Mouse (Mus musculus) MEL-GATA-1-ER (cell line): ENCODE measurements around the gene Zmynd15.
"Not testable (repeated sequence)": the region's sequence is repeated elsewhere in the genome, so short reads cannot be mapped to it uniquely, and the experiment has no call there.

ENCODE experiments used
- DNase-seq: peaks from one replicate; pipeline ENCODE4 v3.0.0-alpha.2; 2012; ENCODE audit warnings: low read depth; ENCODE audit errors: extremely low read depth

The Zmynd15 gene

DNA sequence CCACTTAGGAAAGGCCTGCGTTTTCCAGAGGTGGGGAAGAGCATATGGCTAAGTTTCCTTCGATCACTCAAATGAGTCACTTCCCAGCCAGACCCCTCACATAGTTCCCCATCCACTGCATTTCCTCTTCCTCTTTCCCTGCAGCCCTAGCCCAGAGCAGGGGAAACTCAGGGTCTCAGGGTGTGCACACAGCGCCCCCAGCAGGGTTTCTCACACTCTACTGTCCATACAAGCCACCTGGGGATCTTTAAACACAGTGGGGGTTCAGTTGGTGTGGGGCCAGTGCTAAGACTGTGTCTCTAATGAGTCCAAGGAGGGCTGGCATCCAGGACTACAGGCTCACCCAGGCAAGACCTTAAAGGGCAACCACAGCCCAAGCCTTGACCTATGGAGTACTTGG is 12.5 kb upstream of the Zmynd15 start:
- no peak for DNase-seq

DNA sequence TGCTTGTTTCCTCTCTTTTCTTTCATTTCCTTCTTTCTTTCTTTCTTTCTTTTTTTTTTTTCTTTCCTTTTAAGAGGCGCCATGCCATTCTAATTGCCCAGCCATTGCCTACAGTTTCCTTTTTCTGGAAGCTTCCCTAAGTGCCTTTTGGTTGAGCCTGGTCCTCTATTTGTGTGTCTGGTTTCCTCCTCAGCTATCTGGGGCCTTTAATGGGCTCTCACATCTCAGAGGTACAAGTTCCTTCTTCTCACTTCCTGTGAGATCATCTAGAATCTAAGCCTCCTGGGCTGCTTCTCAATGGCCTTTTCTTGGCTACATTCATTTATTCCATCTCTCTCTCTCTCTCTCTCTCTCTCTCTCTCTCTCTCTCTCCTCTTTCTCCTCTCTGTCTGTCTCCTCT is 11.9 kb upstream of the Zmynd15 start:
- peak; percentile 68 for DNase-seq

DNA sequence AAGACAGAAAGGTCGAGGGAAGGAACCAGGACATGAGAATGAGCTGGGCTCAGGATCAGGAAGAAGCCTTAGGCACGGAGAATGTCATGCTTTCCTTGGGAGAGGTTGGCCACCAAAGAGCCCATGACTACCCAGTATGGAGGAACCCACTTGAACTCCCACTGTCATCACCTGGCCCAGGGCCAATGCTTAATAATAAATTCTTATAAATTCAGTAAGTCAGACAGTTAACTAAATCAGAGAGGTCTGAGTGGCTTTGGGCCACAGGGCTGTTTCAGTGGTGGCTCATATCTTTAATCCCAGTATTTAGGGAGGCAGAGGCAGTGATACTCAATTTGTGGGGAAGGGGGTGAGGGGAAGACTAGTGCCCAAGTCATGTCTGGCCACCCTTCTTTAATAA is 8.3 kb upstream of the Zmynd15 start:
- DNase-seq = no peak

DNA sequence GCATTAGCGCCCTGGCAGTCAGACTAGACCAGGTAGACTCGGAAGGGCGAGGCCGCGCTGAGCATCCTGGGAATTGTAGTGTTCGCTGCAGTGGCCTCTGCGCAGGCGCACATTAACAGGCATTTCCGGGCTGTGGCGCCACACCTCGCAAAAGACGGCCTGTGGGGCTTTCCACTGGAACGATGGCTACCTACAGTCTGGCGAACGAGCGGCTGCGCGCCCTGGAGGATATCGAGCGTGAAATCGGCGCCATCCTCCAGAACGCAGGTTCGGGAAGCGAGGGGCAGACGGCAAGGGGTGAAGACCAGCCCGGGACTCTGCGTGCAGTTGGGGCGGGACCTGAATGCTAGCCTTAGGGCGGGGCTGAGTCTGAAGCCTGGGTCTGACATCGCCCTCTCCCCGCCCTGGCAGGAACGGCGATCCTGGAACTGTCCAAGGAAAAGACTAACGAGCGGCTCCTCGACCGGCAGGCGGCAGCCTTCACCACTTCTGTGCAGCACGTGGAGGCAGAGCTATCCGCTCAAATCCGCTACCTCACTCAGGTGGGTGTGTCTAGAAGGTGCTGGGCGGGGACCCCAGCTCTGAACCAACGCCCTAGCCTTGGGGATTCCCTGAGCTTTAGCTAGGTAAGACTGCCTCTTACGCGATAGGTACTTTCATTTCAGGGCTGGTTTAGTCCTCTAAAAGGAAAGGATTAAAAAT is 7.3 kb upstream of the Zmynd15 start, which contains the start of gene Med11:
Gene Med11 (plus strand): TSS at position 123 of the 702 bp plus-strand sequence.
- DNase-seq = peak; percentile 94

DNA sequence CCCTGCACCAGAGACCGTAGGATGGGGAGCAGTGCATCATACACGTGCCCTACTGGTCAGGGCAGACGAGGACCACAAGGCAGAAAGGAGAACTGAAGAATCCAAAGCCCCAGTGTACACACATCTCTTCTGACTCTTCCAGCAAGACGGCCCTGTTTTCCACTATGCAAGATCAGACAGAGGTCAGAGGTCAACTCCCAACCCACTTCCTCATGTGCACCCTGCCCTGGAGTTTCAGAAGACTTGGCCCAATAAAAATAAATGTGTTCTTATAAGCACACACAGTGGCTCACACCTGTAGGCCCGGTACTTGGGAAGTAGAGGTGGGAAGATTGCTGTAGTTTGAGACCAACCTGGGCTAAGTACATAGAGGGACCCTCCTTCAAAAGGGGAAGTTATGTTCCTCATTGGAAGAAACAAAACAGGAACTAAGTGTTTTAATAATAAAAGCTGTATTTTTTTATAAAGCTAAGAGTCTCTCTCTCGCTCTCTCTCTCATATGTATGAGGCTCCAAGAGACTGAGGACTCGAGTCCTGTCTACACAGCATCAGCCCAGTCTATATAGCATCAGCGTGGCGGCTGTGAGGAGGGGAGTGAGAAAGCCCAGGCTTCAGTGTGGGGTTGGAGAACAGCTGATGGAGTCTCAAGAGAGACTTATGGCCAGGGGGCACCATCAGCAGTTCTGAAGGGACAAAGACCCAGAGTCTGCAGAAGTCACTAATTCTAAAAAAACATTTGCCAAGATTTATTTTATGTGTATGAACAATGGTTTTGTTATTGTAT is 5.8 kb upstream of the Zmynd15 start:
- DNase-seq = peak; percentile 83

DNA sequence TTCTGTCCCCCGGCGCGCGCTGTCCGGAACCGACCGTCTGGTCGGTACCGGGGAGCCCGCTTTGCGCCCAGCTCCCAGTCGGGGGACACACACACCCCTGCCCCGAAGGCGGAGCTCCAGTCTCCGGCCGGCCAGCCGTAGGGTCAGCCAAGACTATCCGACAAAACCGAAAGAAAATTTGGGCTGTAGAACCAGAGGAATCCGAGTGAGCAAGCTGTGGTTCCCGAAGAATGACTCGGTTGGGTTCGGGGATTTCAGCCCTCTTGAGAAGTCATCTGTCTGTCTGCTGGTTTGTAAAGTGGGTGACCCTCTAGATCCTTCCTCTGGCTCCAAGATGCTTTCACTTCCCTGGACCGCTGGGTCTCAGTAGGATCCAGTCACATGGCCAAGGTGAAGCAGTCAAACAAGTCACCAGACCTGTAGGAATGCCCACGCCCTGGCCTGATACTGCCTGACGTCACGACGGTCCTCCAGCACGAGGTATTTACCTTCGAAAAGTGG is 418 bp downstream of the Zmynd15 start, which contains the start of gene Cxcl16:
Gene Cxcl16 (minus strand): TSS at position 384 of the 501 bp plus-strand sequence.
- DNase-seq = no peak

DNA sequence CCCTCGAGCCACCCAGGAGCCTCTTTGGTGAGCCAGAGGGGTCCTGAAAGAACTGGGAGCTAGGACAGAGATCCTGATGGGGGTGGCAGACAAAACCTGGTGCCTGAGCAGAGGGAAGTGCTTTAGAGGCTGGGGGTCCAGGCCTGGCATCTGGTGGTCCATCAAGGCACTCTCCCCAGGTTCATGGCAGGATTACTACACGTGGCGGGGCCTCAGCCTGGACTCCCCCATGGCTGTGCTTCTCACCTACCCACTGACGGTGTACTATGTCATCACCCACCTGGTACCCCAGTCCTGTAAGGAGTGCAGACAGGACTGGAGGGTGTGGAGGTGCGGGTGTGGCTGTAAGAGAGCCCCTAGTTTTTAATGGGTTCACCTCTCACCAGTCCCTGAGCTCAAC is 4.7 kb downstream of the Zmynd15 start:
- DNase-seq = no peak

DNA sequence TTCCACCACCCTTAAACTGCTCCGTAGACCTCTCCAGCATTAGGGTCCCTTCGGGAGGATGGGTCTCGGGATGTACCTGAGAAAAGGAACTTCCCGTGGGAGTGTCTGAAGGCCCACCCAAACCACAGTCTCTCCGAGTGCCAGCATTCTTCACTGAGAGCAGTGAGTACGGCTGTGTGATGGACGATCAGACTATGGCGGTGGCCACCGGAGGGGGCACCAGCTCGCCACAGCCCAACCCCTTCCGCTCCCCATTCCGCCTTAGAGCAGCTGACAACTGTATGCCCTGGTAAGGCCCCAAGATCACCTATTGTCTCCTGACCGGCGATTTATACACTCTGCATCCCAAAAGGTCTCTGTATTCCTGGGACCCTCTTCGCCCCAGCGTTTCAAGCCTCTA is 6.0 kb downstream of the Zmynd15 start:
- no peak for DNase-seq

DNA sequence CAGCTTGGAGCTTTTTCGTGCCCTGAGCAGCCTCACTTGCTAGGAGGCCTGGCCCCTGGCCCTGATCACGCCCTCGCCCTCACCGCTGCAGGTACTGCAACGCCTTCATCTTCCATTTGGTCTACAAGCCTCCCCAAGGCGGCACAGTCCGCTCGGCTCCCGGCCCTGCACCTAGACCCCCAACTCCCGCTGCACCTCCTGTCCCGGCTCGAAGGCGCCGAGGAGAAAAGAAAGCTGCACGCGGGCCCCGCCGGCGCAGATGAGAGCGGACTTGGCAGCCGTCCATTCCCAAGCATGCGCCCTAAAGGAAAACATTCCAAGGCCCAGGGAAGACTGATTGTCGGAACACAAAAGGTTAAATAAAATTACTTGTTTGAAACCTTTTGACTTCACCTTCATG is 6.6 kb downstream of the Zmynd15 start:
- DNase-seq = no peak

DNA sequence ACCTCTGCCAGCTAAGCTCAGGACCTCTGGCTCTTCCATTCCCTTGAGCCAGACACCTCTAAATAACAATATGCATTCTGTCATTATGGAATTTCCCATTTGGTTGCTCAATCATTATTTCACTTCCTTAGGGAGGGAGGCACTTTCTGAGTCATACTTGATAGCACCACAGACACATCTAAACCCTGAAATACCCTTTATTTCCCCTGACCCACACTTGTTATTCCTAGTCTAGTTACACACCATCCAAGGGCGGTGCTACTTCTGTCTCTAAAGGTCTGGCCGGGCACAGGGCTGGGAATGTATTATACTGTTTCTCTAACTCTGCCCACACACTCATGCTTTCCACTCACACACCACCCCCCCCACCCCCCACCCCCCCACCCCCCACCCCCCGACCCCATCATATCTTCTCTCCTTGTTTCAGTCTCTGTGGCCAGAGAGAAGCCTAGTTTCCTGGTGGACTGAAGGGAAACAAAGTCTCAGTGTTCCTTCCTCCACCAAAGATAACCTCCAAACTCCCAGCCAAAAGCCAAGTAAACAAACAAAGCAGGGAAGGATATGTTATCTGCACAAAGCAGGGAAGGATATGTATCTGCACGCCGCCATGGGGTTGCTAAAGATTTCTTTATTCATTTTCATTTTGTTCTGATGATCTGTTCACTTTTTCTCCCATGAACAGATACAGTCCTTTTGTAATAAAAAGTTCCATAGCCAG is 8.8 kb downstream of the Zmynd15 start:
- no peak for DNase-seq

DNA sequence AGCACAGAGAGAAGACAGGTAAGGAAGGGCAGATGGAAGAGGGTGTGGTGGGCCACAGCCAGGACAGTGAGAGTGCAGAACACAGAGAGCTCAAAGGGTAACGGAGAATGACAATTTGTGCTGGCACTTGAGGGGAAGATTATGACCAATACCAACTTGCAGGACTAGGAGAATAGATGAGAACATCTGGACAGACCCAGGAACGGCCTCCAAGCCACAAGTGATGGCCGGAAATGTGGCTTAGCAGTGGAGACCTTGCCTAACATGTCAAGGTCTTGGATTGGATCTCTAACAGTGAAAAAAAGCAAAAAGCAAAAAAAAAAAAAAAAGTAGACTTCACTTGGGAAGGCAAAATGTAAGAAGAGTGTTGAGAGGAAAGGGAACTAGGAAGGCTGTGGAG is 10.5 kb downstream of the Zmynd15 start:
- DNase-seq = no peak

DNA sequence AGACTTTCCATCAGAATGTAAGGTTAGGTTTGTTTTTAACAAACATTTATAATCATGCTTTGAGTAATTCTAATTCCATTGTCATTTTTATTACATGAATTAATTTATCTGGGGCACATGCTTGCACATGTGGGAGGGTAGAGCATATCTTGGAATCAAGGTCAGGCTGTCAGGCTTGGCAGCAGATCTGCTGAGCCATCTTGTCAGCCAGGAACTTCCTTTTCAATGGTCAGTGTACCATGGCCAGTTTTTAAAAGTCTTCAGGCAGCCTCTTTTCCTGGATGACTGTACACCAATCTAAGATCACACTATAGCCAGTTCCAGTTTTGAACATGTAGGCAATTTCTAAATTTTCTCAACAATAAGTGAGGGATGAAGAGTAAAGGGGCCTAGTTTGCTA is 13.5 kb downstream of the Zmynd15 start:
- no peak for DNase-seq

DNA sequence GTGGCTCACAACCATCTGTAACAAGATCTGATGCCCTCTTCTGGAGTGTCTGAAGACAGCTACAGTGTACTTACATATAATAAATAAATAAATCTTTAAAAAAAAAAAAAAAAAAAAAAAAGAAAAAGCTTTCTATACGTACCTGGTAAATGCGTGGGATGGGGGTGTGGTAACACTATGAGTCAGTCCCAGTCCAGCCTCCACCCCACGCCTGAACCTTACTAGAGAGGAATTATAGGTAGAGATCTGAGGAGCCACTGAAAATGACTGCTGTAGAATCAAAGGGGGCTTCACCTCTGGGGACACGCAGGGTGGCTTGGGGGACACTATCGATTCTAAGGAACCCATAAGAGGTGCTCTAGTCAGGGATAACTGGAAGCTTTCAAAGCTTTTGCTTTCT is 14.1 kb downstream of the Zmynd15 start:
- not testable (repeated sequence) for DNase-seq

DNA sequence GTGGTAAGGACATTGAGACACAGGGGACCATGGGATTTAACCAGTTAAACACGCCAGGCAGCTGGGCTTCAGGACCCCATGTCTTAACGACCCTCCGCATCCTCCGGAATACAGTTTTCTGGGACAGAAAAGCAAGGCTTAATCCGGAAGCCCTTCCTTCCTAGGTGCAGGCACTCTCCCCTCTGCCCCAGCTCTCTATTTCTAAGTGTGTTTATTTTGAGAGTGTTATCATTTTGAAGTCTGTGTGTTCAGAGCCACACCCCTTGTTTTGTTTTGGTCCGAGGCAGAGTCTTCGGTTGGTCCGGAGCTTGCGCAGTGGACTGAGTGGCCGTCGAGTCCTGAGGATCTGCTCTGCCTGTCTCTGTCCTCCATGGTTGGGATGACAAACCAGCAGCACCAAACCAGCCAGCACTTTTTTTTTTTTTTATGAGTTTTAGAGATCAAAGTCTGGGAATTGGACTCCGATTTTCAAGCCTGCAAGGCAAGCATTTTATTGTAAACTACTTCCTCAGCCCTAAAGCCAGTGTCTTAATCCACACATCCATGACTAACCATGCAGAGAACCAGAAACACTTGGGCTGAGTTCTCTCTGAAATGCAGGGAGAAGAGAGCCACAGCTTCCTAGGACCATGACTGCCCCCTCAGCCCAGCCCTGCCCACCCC is 15.8 kb downstream of the Zmynd15 start:
- DNase-seq = no peak

DNA sequence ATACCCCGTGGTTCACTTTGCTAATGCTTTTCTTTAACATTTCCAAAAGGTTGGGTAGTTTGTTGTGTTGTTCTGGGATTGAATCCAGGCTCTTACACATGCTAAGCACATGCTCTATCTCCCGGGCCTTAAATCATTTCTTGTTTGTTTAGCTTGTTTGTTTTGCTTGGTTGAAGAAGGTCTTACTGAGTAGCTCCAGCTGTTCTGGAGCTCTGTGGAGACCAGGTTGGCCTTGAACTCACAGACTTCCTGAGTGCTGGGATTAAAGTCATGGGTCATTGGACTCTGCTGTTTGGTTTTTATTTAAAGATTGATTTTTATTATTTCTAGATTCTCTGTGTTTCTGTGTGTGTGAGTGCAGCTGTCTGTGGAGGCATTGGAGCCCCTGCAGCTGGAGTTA is 26.3 kb downstream of the Zmynd15 start:
- no peak for DNase-seq

DNA sequence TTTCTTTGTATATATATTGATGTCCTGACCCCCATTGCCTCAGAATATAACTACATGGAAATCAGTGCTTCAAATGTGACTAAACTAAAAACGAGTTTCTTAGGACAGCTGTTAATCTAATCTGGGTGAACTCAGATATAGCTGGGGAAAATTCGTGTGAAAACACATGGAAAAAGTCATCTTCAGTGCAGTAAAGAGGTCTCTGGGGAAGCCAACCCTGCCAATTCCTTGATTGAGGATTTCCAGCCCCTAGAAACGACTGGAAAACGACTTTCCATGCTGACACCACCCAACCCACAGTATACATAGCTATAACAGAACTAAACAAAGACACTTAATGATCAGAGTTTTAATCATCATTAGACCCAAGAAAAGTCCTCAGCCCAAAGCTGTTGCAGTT is 28.6 kb downstream of the Zmynd15 start:
- DNase-seq = no peak

DNA sequence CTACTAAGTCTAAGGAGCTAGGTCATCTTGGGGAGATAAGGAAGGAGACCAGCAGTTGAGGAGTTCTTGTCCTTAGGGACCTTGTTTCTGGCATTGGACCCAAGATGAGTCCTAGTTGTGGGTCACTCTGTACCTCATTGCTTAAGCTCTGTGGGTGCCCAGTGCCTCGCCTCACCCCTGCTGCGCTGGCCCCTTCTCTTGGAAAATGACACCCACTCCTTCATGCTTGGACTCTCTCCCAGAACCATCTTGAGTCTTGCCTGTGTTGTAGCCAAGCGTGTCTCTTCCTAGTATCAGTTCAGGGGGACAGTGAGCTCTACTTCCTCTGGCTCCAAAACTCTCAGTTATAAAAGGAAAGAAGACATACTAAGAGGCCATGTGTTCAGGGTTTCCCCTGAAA is 29.9 kb downstream of the Zmynd15 start:
- no peak for DNase-seq

DNA sequence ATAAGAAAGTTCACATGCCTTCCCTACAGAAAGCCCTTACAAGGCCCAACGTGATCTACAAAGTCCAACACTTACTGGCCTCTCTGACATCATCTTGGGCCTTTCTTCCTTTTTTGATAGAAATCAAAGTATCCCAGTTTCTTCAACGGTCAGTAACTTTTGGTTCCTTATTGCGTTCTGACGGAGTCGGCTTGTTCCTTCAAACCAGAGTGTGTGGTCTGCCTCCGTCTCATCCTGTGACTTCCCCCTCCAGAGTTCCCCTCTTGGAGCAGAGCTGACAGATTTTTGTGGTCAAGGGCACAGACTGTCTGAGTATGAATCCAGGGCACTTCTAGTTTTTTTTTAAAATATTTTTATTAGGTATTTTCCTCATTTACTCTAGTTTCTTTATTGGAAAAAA is 30.5 kb downstream of the Zmynd15 start:
- DNase-seq = peak; percentile 15

DNA sequence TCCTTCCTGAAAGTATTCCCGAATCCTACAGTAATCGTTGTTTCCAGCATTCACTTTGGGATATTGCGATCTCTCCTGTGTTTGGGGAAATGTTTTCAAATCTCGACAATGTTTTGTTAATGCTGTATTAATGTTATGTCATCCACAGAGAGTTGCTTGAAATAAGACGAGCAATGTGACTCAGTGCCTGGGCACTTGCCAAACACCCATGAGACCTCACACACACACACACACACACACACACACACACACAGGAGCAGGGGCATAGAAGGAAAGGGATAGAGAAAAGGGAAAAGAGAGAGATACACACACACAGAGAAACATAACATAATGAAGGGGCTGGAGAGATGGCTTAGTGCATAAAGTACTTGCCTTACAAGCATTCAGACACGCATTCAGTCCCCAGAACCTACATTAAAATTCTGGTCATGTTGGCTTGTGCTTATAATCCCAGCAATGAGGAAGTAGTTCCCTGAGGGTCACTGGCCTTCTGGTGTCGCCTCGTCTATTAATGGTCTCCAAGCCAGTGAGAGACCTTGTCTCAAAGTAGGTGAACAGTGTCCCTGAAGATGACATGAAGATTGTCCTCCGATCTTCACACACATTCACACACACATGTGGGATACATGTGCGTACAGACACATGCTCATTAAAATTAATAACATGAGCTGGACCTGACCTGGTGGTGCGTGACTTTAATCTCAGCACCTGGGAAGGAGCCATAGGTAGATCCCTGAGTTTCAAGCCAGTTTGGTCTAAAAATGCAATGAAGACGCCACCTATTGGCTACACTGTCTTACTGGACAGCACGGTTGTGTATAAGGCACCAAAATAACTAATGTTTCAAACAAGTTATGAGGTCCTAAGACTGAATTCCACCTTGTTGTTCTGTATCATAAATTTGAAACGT is 40.6 kb downstream of the Zmynd15 start:
- no peak for DNase-seq

DNA sequence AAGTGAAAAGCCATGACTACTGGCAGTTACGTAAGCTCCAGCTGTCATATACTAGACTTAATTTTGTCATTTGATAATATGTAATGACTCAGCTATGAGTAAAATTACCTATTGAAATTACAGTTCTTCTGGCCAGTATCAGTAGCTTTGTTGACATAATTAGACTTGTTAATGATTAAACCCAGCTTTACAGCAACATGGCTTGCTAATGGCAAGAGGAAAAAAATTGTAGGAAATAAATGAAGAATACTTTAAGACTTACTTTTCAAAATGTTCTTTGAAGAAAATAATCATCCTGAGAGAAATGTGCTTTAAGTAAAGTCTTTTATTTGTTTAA is 41.2 kb downstream of the Zmynd15 start:
- no peak for DNase-seq

DNA sequence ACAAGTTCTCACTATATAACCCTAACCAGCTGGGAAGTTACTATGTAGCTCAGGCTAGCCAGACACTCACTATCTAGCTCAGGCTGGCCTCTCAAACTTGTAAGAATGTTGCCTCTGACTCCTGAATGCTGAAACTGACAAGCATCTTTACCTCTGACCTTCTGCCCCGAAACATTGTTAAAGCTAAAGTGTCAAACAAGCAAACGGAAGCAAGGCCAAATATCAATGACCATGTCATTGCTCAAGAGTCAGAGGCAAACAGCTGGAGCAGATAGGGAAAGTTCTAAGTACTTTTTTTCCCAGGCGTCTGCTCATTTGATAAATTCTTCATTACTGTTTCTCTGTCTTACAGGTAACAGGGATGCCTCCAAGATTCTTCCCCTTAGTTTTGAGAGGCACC is 42.8 kb downstream of the Zmynd15 start:
- no peak for DNase-seq
